Mouse (Mus musculus): ENCODE data around the gene Fignl2.

- TF ChIP-seq CTCF (IDR thresholded peaks at IDR 0.05 in 2 of 3, conservative IDR thresholded peaks at IDR 0.05 in 1 of 3; ENCODE audit: control insufficient read depth in 1 of 3, insufficient read depth in 1 of 3, low read depth in 2 of 3, low read length in 3 of 3, poor library complexity in 1 of 3, severe bottlenecking in 1 of 3): no peak
- no peak for TF ChIP-seq SIN3A (IDR thresholded peaks at IDR 0.05; ENCODE audit: low read length)
- no peak for TF ChIP-seq TCF12 (IDR thresholded peaks at IDR 0.05; ENCODE audit: low read depth, low read length)
- TF ChIP-seq POLR2A (IDR thresholded peaks at IDR 0.05; ENCODE audit: control insufficient read depth in 1 of 2, insufficient read depth in 1 of 2, low read depth in 1 of 2, low read length in 2 of 2, poor library complexity in 1 of 2): no peak
- no peak for TF ChIP-seq MAX (IDR thresholded peaks at IDR 0.05; ENCODE audit: low read length)
- no peak for TF ChIP-seq ZMIZ1 (IDR thresholded peaks at IDR 0.05; ENCODE audit: low read depth, low read length)
- no peak for TF ChIP-seq NRF1 (IDR thresholded peaks at IDR 0.05; ENCODE audit: insufficient read depth, low read depth, low read length, poor library complexity, severe bottlenecking)
- no peak for TF ChIP-seq RAD21 (IDR thresholded peaks at IDR 0.05; ENCODE audit: low read depth, low read length)
- no peak for TF ChIP-seq GATA1 (IDR thresholded peaks at IDR 0.05; ENCODE audit: low read depth, low read length)
- no peak for TF ChIP-seq HCFC1 (IDR thresholded peaks at IDR 0.05; ENCODE audit: low read depth, low read length)
- no peak for TF ChIP-seq ZC3H11A (IDR thresholded peaks at IDR 0.05; ENCODE audit: low read depth, low read length)
- no peak for TF ChIP-seq MAFK (IDR thresholded peaks at IDR 0.05; ENCODE audit: borderline replicate concordance, low read depth, low read length)
- no peak for TF ChIP-seq NELFE (IDR thresholded peaks at IDR 0.05; ENCODE audit: low read depth, low read length)
Measured at GRCm38 (mm10) chr15:101086451-101086850, 8.1 kb upstream of the Fignl2 start.

Measured in MEL (cell line).